10 mouse cellular contexts compared by ENCODE assay signal in the genomic region with DNA sequence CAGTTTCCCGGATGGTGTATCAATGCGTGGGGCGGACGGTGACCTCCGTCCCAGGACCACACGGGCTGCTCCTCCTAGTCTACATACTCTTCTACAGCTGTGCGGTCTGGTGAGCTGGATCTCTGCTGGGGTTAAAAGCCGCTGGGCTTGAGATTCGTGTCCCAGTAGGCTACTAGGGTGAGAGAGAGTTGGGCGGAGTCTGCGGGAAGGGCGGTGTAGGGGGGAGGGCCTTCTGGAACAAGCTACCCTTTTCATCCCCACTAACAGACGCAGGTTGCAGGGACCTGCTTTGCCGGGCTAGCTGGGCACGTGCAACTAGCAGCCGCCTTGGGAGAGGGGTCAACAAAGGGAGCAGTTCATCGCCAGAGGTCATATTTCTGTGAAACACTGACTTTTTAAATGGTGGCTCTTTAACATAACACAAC. TPM values are rescaled to one million over a fixed set of nuclear protein-coding genes. Genes with fewer than 3 reads are reported as not detected.
DNase-seq lines count a peak whose midpoint lies in the region; ATAC-seq lines count a peak whose summit lies in the region.
"Had no signal": no experiment of that assay in that cellular context is flagged by ENCODE, and none has a peak within 500 bp of the region (broad histone marks: within the 10 kb centered on the region; RNA-seq: fewer than 3 reads in every experiment).

A gene (minus strand): TSS at position 165 of the 425 bp plus-strand sequence.

- H3K27ac ChIP-seq in neural tube, embryonic 13.5 days (replicated peaks): no peak within 1 kb of the TSS

- H3K4me3 ChIP-seq in neural tube, embryonic 13.5 days: peak within 1 kb of the TSS; percentile 27
- H3K4me3 ChIP-seq: myocyte had no signal

- peak; percentile 87 for ATAC-seq in granulocyte monocyte progenitor cell, adult 5-6 weeks (replicated peaks; ENCODE audit: poor library complexity, severe bottlenecking)
- ATAC-seq in neural tube, embryonic 13.5 days (ENCODE audit: low read depth): no peak
- ATAC-seq: Patski had no signal

- no peaks in the 10 kb centered on the region for H3K36me3 ChIP-seq in neural tube, embryonic 13.5 days

- H3K27me3 ChIP-seq in neural tube, embryonic 13.5 days: peaks cover 48% of the 10 kb centered on the region

- H3K4me1 ChIP-seq in neural tube, embryonic 13.5 days (replicated peaks): peaks cover 13% of the 10 kb centered on the region

- WGBS in neural tube, embryonic 13.5 days: 0% methylated on average over 17 of the region's 17 CpGs

- H3K9me3 ChIP-seq in neural tube, embryonic 13.5 days: no peaks in the 10 kb centered on the region

- H3K4me2 ChIP-seq in neural tube, embryonic 13.5 days: peak within 1 kb of the TSS; percentile 52

- H3K9ac ChIP-seq in neural tube, embryonic 13.5 days: peak within 1 kb of the TSS; percentile 43; the same call in 1 of the 2 replicates

- DNase-seq in urinary bladder, postnatal 14 days (ENCODE audit: low spot score): peak; percentile 20
- no peak for DNase-seq in urinary bladder, postnatal 10 days (ENCODE audit: low spot score)
- peak; percentile 41 for DNase-seq in kidney, adult 11 months
- peak; percentile 81 to 83 for DNase-seq in lung, adult 18-20 months
- DNase-seq in right cerebral cortex, adult 18-20 months: no peak
- no peak for DNase-seq in layer of hippocampus, adult 18-20 months (ENCODE audit: low spot score in 2 of 2)

RNA-seq across cellular contexts. Expression of the gene that starts here (rescaled TPM):
- total RNA-seq in granulocyte monocyte progenitor cell, adult 5-6 weeks (2014; fragmentation: Nextera tagmentation): not detected in 2 replicates
- not detected in 2 replicates for total RNA-seq in granulocyte monocyte progenitor cell, adult 5-6 weeks (2017)
- polyA plus RNA-seq in neural tube, embryonic 13.5 days (2015; fragmentation: Nextera tagmentation; extraction: Ambion mirVana): 0.14 and 0.22 TPM in 2 replicates
- under 1 TPM; 0.15 to 0.40 TPM for total RNA-seq in layer of hippocampus, adult 18-20 months (2021)
- polyA plus RNA-seq: myocyte, Patski had no signal

Comparison
In these comparisons a context has a peak if more than half of its experiments do, and no peak if none do; other contexts are left out.
1. DNase-seq: peak in urinary bladder, postnatal 14 days (single experiment), kidney, adult 11 months (single experiment) and lung, adult 18-20 months (2 of 2); none in urinary bladder, postnatal 10 days (single experiment), right cerebral cortex, adult 18-20 months (single experiment) and layer of hippocampus, adult 18-20 months (0 of 2).
2. Peak in ATAC-seq in granulocyte monocyte progenitor cell, adult 5-6 weeks; RNA of the gene not detected or under 1 TPM.